Mouse (Mus musculus): Measurements from ENCODE around the gene Pih1d1. TPM values are rescaled to one million over a fixed set of nuclear protein-coding genes. Genes with fewer than 3 reads are reported as not detected.
"Not testable (repeated sequence)": the region's sequence is repeated elsewhere in the genome, so short reads cannot be mapped to it uniquely, and the experiment has no call there.

Pih1d1 gene
- polyA plus RNA-seq, 1 experiment from 2014 or later, result 94.4 TPM

DNA sequence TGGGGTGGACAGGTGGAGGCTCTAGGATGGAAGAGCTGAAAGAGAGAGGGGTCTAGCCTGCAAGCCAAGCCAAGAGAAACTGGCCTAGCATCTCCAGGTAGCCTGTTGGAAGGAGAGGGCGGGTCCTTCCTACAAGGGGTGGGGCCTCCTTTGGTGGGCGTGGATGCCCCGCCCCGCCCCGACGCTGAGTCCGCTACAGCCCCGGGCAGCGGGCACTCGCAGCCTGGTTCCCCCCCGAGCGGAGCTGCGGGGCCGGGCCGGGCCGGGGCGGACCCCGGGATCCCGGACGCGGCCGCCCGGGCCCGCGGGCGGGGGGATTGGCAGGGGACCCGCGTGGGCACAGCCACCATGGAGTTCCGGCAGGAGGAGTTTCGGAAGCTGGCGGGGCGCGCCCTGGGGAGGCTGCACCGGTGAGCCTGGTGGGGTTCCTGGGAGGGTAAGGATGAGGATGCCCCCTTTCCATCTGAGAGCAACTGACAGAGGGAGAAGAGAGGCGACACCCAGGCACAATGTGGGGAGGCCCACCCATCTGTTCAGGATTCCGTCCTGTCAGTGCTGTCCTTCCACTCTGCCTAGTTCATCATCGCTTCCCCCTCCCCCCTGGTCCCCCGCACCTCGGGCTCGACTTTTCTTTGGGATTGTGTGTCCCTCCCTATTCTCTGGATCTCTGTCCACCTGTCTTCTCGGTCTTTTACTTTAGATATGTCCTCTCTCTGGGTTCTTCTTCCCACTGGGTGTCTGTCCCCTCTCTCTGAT, 9.8 kb downstream of the Pih1d1 start, which contains the start of gene Slc17a7:
TSS of gene Slc17a7 (plus strand) at position 215 of the 756 bp plus-strand sequence.
- peaks cover 35% of the 10 kb centered on the region for H3K4me1 ChIP-seq (replicated peaks)
- peak within 1 kb of the TSS; percentile 61 for H3K9ac ChIP-seq
- peaks cover 67% of the 10 kb centered on the region for H3K27me3 ChIP-seq
- no peak within 1 kb of the TSS for H3K27ac ChIP-seq
- ATAC-seq (ENCODE audit: low FRiP score), result no peak
- H3K9me3 ChIP-seq, result no peaks in the 10 kb centered on the region
- peaks cover 20% of the 10 kb centered on the region for H3K36me3 ChIP-seq
- peak within 1 kb of the TSS; percentile 36 for H3K4me3 ChIP-seq
- WGBS, result 2% methylated on average over 38 of the region's 41 CpGs
- H3K4me2 ChIP-seq, result peak within 1 kb of the TSS; percentile 56

DNA sequence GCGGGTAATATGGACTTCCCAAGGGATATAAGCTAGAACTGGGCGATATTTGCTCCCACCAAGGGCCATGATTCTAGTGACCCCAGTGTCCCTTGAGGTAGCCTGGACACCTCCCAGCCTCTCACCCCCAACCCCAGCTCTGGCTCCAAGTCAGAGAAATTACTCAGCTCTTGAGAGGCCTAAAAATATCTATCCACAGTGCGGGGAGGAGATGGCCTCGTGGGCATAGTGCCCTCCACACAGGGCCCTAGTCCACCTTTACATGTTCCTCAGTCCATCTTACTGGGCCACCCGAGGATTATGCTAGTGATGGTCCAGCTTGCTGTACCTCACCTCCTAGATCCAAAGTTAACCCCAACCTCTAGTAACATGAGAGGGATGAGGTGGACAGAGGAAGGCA, 10.7 kb downstream of the Pih1d1 start:
- no peak for ATAC-seq (ENCODE audit: low FRiP score)
- H3K9ac ChIP-seq, result no peak overlapping the region
- 67% methylated on average over 5 of the region's 5 CpGs for WGBS

GRCm38 (mm10) chr7:45165701-45166100, 11.6 kb downstream of the Pih1d1 start:
- H3K4me3 ChIP-seq, result no peak overlapping the region
- H3K9ac ChIP-seq, result no peak overlapping the region
- H3K27ac ChIP-seq, result no peak overlapping the region
- 39% methylated on average over 11 of the region's 11 CpGs for WGBS
- H3K4me2 ChIP-seq, result no peak overlapping the region
- H3K27me3 ChIP-seq, result peaks cover 85% of the 10 kb centered on the region
- peaks cover 3% of the 10 kb centered on the region; the same call in 1 of the 2 replicates for H3K36me3 ChIP-seq
- 0 out of 2 replicates have a peak, but pooled peaks cover 5% of the 10 kb centered on the region for H3K9me3 ChIP-seq
- H3K4me1 ChIP-seq (replicated peaks), result peaks cover 36% of the 10 kb centered on the region
- ATAC-seq (ENCODE audit: low FRiP score), result no peak

More for the DNA sequence above, 10.7 kb downstream of the Pih1d1 start:
- H3K4me3 ChIP-seq, result no peak overlapping the region
- H3K9me3 ChIP-seq, result 0 out of 2 replicates have a peak, but pooled peaks cover 5% of the 10 kb centered on the region
- H3K4me2 ChIP-seq, result no peak overlapping the region
- peaks cover 76% of the 10 kb centered on the region for H3K27me3 ChIP-seq
- no peak overlapping the region for H3K27ac ChIP-seq
- H3K36me3 ChIP-seq, result peaks cover 11% of the 10 kb centered on the region
- peaks cover 36% of the 10 kb centered on the region for H3K4me1 ChIP-seq (replicated peaks)

DNA sequence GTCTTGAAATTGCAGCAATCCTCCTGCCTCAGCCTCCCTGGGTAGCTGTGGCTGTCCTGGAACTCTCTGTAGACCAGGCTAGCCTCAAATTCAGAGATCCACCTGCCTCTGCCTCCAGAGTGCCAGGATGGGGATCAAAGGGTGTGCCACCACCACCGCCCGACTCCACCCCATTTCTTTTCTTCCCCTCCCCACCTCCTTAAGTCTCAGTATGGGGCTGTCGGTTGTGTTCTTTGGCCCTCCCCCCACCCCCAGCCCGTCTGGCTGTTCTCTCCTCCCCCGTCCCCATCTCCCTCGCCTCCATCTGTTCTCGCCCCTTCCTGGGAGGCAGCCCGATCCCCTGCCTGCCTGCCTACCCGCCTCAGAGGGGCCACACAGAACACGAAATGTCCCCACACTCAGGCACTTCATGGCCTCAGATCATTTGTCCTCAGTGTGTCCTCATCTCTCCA, 12.9 kb downstream of the Pih1d1 start:
- H3K9me3 ChIP-seq, result 0 out of 2 replicates have a peak, but pooled peaks cover 5% of the 10 kb centered on the region
- H3K27me3 ChIP-seq, result peaks cover 97% of the 10 kb centered on the region
- WGBS, result 26% methylated on average over 10 of the region's 10 CpGs
- no peak for ATAC-seq (ENCODE audit: low FRiP score)
- no peak overlapping the region for H3K9ac ChIP-seq
- H3K27ac ChIP-seq, result no peak overlapping the region
- H3K36me3 ChIP-seq, result no peaks in the 10 kb centered on the region
- H3K4me1 ChIP-seq (replicated peaks), result peaks cover 35% of the 10 kb centered on the region
- no peak overlapping the region for H3K4me3 ChIP-seq
- H3K4me2 ChIP-seq, result no peak overlapping the region

DNA sequence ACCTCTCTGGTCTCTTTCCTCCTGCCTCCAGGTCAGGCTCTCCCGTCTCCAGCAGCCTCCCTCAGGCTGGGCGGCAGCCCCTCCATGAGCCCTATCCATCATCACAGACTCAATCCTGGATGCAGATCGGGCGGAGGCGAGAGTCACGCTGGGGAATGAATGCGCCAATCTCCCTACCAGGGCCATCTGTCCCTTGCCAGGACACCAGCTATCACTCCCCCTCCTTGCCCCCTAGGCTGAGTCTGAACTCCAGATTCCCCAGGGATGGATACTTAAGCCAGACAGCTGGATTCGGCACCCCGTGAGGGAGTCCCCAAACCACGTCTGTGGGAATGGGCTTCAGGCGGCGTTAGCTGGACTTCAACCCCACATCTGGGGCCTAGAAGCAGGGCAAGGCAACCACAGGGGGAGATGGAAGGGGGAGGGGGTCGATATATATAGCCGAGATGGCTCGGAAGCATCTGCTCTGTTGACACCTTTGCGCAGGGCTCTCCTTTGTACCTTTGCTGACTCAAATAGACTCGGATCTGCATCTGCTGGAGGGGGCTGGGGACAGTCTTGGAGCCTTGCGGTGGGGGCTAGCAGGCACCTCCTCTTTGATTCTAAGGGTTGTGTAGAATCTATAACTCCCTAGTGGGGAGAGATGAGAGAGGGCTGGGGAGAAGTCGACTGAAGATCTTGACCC, 13.8 kb downstream of the Pih1d1 start:
- WGBS, result 2% methylated on average over 19 of the region's 19 CpGs
- H3K9me3 ChIP-seq, result 0 out of 2 replicates have a peak, but pooled peaks cover 5% of the 10 kb centered on the region
- H3K9ac ChIP-seq, result peak overlapping the region; percentile 39
- H3K4me3 ChIP-seq, result 0 out of 2 replicates have a peak overlapping the region, but pooled peaks have one; percentile 5
- no peaks in the 10 kb centered on the region for H3K36me3 ChIP-seq
- 0 out of 2 replicates have a peak overlapping the region, but pooled peaks have one; percentile 11 for H3K4me2 ChIP-seq
- peaks cover 27% of the 10 kb centered on the region for H3K4me1 ChIP-seq (replicated peaks)
- peaks cover 99% of the 10 kb centered on the region for H3K27me3 ChIP-seq
- H3K27ac ChIP-seq, result no peak overlapping the region
- ATAC-seq (ENCODE audit: low FRiP score), result no peak

GRCm38 (mm10) chr7:45168656-45169055, 14.6 kb downstream of the Pih1d1 start:
- Histone ChIP-seq H3K9me3 (0 out of 2 replicates have a peak, but pooled peaks cover 5% of the 10 kb centered on the region), H3K4me3 (peak overlapping the region; percentile 17), H3K36me3 (no peaks in the 10 kb centered on the region), H3K27ac (no peak overlapping the region), H3K4me1 (replicated peaks) (peaks cover 26% of the 10 kb centered on the region), H3K27me3 (peaks cover 97% of the 10 kb centered on the region), H3K4me2 (peak overlapping the region; percentile 36), H3K9ac (peak overlapping the region; percentile 39)
- no peak; the same call in 1 of the 2 replicates for ATAC-seq (ENCODE audit: low FRiP score)
- 4% methylated on average over 24 of the region's 24 CpGs for WGBS

DNA sequence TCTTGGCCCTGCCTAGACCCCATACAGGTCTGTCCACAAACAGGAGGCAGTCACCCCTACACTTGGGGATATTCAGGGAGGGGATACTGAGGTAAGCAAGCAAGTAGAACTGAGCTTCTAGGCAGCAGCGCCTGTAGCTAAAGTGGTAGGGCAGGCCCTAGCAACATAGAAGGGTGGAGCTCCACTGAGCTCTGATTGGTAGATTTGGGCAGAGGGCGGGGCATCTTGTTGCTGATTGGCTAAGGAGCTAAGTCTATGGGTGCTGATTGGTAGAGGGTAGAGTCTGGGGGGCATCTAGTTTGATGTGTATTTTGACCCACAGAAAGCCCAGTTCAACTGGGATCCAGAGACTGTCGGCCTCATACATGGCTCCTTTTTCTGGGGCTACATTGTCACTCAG, 15.4 kb downstream of the Pih1d1 start:
- H3K9me3 ChIP-seq, result 0 out of 2 replicates have a peak, but pooled peaks cover 5% of the 10 kb centered on the region
- H3K4me3 ChIP-seq, result no peak overlapping the region
- H3K27ac ChIP-seq, result no peak overlapping the region
- H3K9ac ChIP-seq, result no peak overlapping the region
- peaks cover 20% of the 10 kb centered on the region for H3K4me1 ChIP-seq (replicated peaks)
- no peaks in the 10 kb centered on the region for H3K36me3 ChIP-seq
- peaks cover 97% of the 10 kb centered on the region for H3K27me3 ChIP-seq
- ATAC-seq (ENCODE audit: low FRiP score), result no peak
- 88% methylated on average over 3 of the region's 3 CpGs for WGBS
- no peak overlapping the region for H3K4me2 ChIP-seq

DNA sequence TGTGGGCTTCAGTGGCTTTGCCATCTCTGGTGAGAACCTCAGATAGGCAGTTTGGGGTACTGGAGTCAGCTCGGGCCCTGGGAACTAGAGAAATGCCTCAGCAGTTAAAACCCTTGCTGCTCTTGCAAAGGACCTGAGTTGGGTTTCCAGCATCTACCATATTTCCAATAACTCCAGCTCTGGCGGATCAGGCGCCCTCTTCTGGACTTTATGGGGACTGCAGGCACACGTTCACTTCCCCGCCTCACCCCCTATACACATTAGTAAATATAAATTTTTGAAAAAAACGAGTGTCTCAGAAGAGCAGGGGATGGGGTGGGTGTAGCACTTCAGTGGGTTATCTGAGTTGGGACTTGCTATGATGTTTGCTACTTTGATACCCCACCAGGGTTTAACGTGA, 18.9 kb downstream of the Pih1d1 start:
- Histone ChIP-seq H3K4me1 (replicated peaks) (peaks cover 27% of the 10 kb centered on the region), H3K36me3 (no peaks in the 10 kb centered on the region), H3K27me3 (peaks cover 97% of the 10 kb centered on the region), H3K4me3 (no peak overlapping the region), H3K9me3 (0 out of 2 replicates have a peak, but pooled peaks cover 5% of the 10 kb centered on the region), H3K27ac (no peak overlapping the region), H3K9ac (no peak overlapping the region), H3K4me2 (no peak overlapping the region)
- 58% methylated on average over 7 of the region's 7 CpGs for WGBS
- ATAC-seq (ENCODE audit: low FRiP score), result no peak

DNA sequence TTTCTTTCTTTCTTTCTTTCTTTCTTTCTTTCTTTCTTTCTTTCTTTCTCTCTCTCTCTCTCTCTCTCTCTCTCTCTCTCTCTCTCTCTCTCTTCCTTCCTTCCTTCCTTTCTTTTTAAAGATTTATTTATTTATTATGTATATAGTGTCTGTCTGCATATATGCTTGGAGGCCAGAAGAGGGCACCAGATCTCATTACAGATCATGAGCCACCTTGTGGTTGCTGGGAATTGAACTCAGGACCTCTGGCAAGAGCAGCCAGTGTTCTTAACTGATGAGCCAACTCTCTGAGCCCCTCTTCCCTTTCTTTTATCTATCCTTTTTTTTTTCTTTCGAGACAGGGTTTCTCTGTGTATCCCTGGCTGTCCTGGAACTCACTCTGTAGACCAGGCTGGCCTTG, 19.7 kb downstream of the Pih1d1 start:
- H3K9ac ChIP-seq; ATAC-seq (ENCODE audit: low FRiP score); H3K9me3 ChIP-seq; H3K4me2 ChIP-seq; H3K4me3 ChIP-seq; H3K36me3 ChIP-seq; H3K27ac ChIP-seq: not testable (repeated sequence)
- H3K4me1 ChIP-seq (replicated peaks), result peaks cover 19% of the 10 kb centered on the region
- peaks cover 97% of the 10 kb centered on the region for H3K27me3 ChIP-seq
- WGBS, result 55% methylated on average over 1 of the region's 1 CpGs

- Histone ChIP-seq H3K27ac (no peak overlapping the region), H3K9me3 (0 out of 2 replicates have a peak, but pooled peaks cover 1% of the 10 kb centered on the region), H3K4me1 (replicated peaks) (peaks cover 17% of the 10 kb centered on the region), H3K27me3 (peaks cover 97% of the 10 kb centered on the region), H3K9ac (no peak overlapping the region), H3K36me3 (no peaks in the 10 kb centered on the region), H3K4me2 (peak overlapping the region; percentile 31; the same call in 1 of the 2 replicates), H3K4me3 (0 out of 2 replicates have a peak overlapping the region, but pooled peaks have one; percentile 9)
- WGBS, result 6% methylated on average over 20 of the region's 29 CpGs
- ATAC-seq (ENCODE audit: low FRiP score), result no peak
These were observed 20.6 kb downstream of the Pih1d1 start for GRCm38 (mm10) chr7:45174567-45175280.

DNA sequence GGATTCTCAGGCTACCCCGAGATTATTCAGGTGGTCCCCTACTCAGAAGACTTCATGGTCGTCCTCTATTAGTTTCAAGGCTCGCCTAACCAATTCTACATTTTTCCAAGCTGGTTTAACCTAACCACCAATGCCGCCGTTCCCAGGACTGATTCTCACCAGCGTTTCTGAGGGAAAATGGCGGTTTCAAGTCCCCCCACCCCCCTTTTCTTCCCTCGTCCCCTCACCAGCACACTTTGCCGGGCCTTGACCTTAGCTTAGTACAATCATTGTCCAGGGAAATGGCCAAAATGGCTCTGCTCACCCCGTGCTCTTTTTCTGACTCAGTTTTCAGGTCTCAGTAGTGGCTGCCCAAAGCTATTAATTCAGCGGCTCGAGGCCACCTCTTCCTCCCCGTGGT, 21.3 kb downstream of the Pih1d1 start:
- Histone ChIP-seq H3K9ac (no peak overlapping the region), H3K27ac (no peak overlapping the region), H3K4me3 (no peak overlapping the region), H3K4me2 (no peak overlapping the region), H3K36me3 (no peaks in the 10 kb centered on the region), H3K9me3 (no peaks in the 10 kb centered on the region), H3K27me3 (peaks cover 97% of the 10 kb centered on the region), H3K4me1 (replicated peaks) (peaks cover 17% of the 10 kb centered on the region)
- no peak for ATAC-seq (ENCODE audit: low FRiP score)
- 2% methylated on average over 13 of the region's 13 CpGs for WGBS
